Comparison of ENCODE assay signal across 8 mouse cellular contexts in genomic region chr12:54545821-54546608, GRCm38 (mm10).
DNase-seq lines count a peak whose midpoint lies in the region; ATAC-seq and TF ChIP-seq lines count a peak whose summit lies in the region.

No protein-coding gene starts in this region.

- H3K4me3 ChIP-seq in C2C12 (ENCODE audit: insufficient read depth, poor library complexity, severe bottlenecking), result no peak overlapping the region
- no peak overlapping the region for H3K4me3 ChIP-seq in kidney, embryonic 14.5 days (ENCODE audit: low read length)
- H3K4me3 ChIP-seq in limb, embryonic 13.5 days, result no peak overlapping the region

- no peak for ATAC-seq in kidney, embryonic 14.5 days (ENCODE audit: low FRiP score, low TSS enrichment)
- peak; percentile 51; the same call in 1 of the 2 replicates for ATAC-seq in limb, embryonic 13.5 days (ENCODE audit: low FRiP score, low read depth)

- no peak overlapping the region for H3K9ac ChIP-seq in kidney, embryonic 14.5 days (ENCODE audit: low read depth, low read length)
- no peak overlapping the region for H3K9ac ChIP-seq in limb, embryonic 13.5 days

- peak; percentile 83 for DNase-seq in adrenal gland, postnatal 10 days
- peak; percentile 86 for DNase-seq in embryo, embryonic 9.5 days (ENCODE audit: extremely low spot score)
- peak; percentile 49 for DNase-seq in heart, adult 8-10 months (ENCODE audit: low spot score)
- peak; percentile 87 for DNase-seq in neural tube, embryonic 10.5 days (ENCODE audit: extremely low spot score, low spot score)
- DNase-seq in testis, postnatal 10 days (ENCODE audit: low spot score), result peak; percentile 76

- no peaks in the 10 kb centered on the region for H3K27me3 ChIP-seq in C2C12 (ENCODE audit: control insufficient read depth, insufficient read depth, insufficient read length)
- no peaks in the 10 kb centered on the region for H3K27me3 ChIP-seq in kidney, embryonic 14.5 days (ENCODE audit: control insufficient read depth, insufficient read depth, low read length)
- H3K27me3 ChIP-seq in limb, embryonic 13.5 days, result no peaks in the 10 kb centered on the region

- no peaks in the 10 kb centered on the region for H3K79me2 ChIP-seq in C2C12 (ENCODE audit: control insufficient read depth, insufficient read depth)

- H3K36me3 ChIP-seq in C2C12 (ENCODE audit: control insufficient read depth, insufficient read depth), result no peaks in the 10 kb centered on the region
- H3K36me3 ChIP-seq in kidney, embryonic 14.5 days (ENCODE audit: control insufficient read depth, insufficient read depth, low read length), result no peaks in the 10 kb centered on the region
- no peaks in the 10 kb centered on the region for H3K36me3 ChIP-seq in limb, embryonic 13.5 days

- 36% methylated on average over 16 of the region's 16 CpGs for WGBS in kidney, embryonic 14.5 days
- 41% methylated on average over 16 of the region's 16 CpGs for WGBS in limb, embryonic 13.5 days

- no peak overlapping the region for H3ac ChIP-seq in C2C12 (ENCODE audit: control insufficient read depth, insufficient read length, low read depth)

- TF ChIP-seq CTCF in C2C12 (IDR thresholded peaks at IDR 0.05; ENCODE audit: control insufficient read depth, insufficient read depth, insufficient read length), result peak; percentile 87

- no peaks in the 10 kb centered on the region for H3K9me3 ChIP-seq in kidney, embryonic 14.5 days (ENCODE audit: control insufficient read depth, low read length)
- H3K9me3 ChIP-seq in limb, embryonic 13.5 days, result no peaks in the 10 kb centered on the region

- H3K27ac ChIP-seq in kidney, embryonic 14.5 days (ENCODE audit: low read depth, low read length), result no peak overlapping the region
- H3K27ac ChIP-seq in limb, embryonic 13.5 days, result no peak overlapping the region

- no peaks in the 10 kb centered on the region for H3K4me1 ChIP-seq in kidney, embryonic 14.5 days (ENCODE audit: control insufficient read depth, insufficient read depth, low read length)
- H3K4me1 ChIP-seq in limb, embryonic 13.5 days, result peaks cover 4% of the 10 kb centered on the region; the same call in 1 of the 2 replicates

- H3K79me3 ChIP-seq in C2C12 (ENCODE audit: low read depth), result no peaks in the 10 kb centered on the region

- H3K4me2 ChIP-seq in kidney, embryonic 14.5 days (replicated peaks; ENCODE audit: low read depth, low read length), result peak overlapping the region; percentile 8; the same call in 1 of the 2 replicates
- peak overlapping the region; percentile 30; the same call in 1 of the 2 replicates for H3K4me2 ChIP-seq in limb, embryonic 13.5 days (replicated peaks)

TF ChIP-seq in C2C12, 6 proteins besides CTCF, POLR2A, EP300 and RAD21:
- TF ChIP-seq FOSL1 (IDR thresholded peaks at IDR 0.05; ENCODE audit: insufficient read depth, low read length, poor library complexity, severe bottlenecking), result no peak
- no peak for TF ChIP-seq USF1 (IDR thresholded peaks at IDR 0.05; ENCODE audit: low read depth)
